Comparison of ENCODE assay signal across 8 mouse cellular contexts in the genomic region with DNA sequence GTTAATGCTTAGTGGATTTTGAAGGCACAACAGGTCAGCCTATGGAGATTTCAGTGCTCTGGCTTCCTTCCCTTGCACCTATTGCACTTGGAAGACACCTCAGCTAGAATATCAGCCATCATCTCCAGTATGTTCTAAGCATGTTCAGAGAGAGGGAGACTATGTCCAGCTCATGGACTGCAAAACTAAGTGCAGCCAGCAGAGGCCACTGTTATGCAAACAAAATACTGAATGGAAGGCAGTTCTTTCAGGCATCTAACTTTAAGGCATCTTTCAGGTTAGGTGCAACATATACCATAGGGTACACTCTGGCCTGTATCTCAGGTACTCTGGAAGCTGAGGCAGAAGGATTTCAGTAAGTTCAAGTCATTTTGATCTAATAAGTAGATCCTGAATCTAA. TPM values are rescaled to one million over a fixed set of nuclear protein-coding genes. Genes with fewer than 3 reads are reported as not detected.
A peak's percentile ranks its signal among the peaks of the same experiment; 100 is the strongest.
DNase-seq lines count a peak whose midpoint lies in the region; ATAC-seq lines count a peak whose summit lies in the region.
"Had no signal": no experiment of that assay in that cellular context is flagged by ENCODE, and none has a peak within 500 bp of the region (broad histone marks: within the 10 kb centered on the region; RNA-seq: fewer than 3 reads in every experiment).

No protein-coding gene starts in this region.

- H3K27me3 ChIP-seq in splenic B cell, adult 2 months (ENCODE audit: control insufficient read depth, insufficient read depth, low read length, poor library complexity, severe bottlenecking): no peaks in the 10 kb centered on the region; the same call in 1 of the 2 replicates
- H3K27me3 ChIP-seq: liver, embryonic 15.5 days had no signal

- no peaks in the 10 kb centered on the region for H3K36me3 ChIP-seq in splenic B cell, adult 2 months (ENCODE audit: control insufficient read depth, insufficient read depth, low read length, poor library complexity, severe bottlenecking)
- H3K36me3 ChIP-seq: liver, embryonic 15.5 days had no signal

- DNase-seq in layer of hippocampus, adult 11-12 months (ENCODE audit: low spot score): peak; percentile 35
- no peak for DNase-seq in layer of hippocampus, adult 9-10 months (ENCODE audit: low spot score)
- peak; percentile 17 for DNase-seq in Muller cell, postnatal 12 days (ENCODE audit: inconsistent ontology term)
- peak; percentile 28 for DNase-seq in adrenal gland, postnatal 25 days
- peak; percentile 68 for DNase-seq in kidney, adult 9 months
- DNase-seq in splenic B cell, adult 2 months (ENCODE audit: low read depth, low spot score): peak; percentile 62

- peak; percentile 99 for ATAC-seq in megakaryocyte, adult 5-6 weeks (ENCODE audit: poor library complexity, severe bottlenecking)

RNA-seq across cellular contexts. Expression of a gene that starts 19.1 kb away (rescaled TPM):
- total RNA-seq in adrenal gland, postnatal 25 days (2021): 2.3 and 2.8 TPM in 2 replicates
- 0.18 TPM in 1 of 2 replicates, not detected in the other for total RNA-seq in megakaryocyte, adult 5-6 weeks (2015)
- total RNA-seq in megakaryocyte, adult 5-6 weeks (2017): 0.08 and 0.11 TPM in 2 replicates

RNA-seq across cellular contexts. Expression of a gene that starts 24.8 kb away (rescaled TPM):
- not detected in 2 replicates for total RNA-seq in adrenal gland, postnatal 25 days (2021)
- 9.8 and 11.4 TPM in 2 replicates for total RNA-seq in megakaryocyte, adult 5-6 weeks (2015)
- 8.5 and 13.0 TPM in 2 replicates for total RNA-seq in megakaryocyte, adult 5-6 weeks (2017)
